Mouse (Mus musculus) myocyte (in vitro differentiated cells): ENCODE results near the gene P2rx4. TPM values are rescaled to one million over a fixed set of nuclear protein-coding genes. Genes with fewer than 3 reads are reported as not detected.
A peak's percentile ranks its signal among the peaks of the same experiment; 100 is the strongest.

ENCODE experiments used
- H3K27me3 ChIP-seq: one replicate; pipeline ENCODE4 v1.6.1; 2011; ENCODE audit not compliant: control insufficient read depth, insufficient read depth, insufficient read length
- H3K36me3 ChIP-seq: one replicate; pipeline ENCODE4 v1.6.1; 2011; ENCODE audit not compliant: control insufficient read depth, insufficient read depth
- H3K4me2 ChIP-seq: one replicate; pipeline ENCODE4 v1.6.1; 2011; ENCODE audit warnings: low read depth, control low read depth
- H3K4me3 ChIP-seq: one replicate; pipeline ENCODE4 v1.5.1; 2011; ENCODE audit warnings: mild to moderate bottlenecking, control low read depth, moderate library complexity
- H3K79me2 ChIP-seq: one replicate; pipeline ENCODE4 v1.6.1; 2011; ENCODE audit not compliant: control insufficient read depth, insufficient read depth
- H3ac ChIP-seq: one replicate; pipeline ENCODE4 v1.6.1; 2011; ENCODE audit not compliant: control insufficient read depth, insufficient read length
- CEBPB ChIP-seq: IDR thresholded peaks from 2 replicates; pipeline ENCODE4 v1.6.1; 2011; ENCODE audit warnings: mild to moderate bottlenecking, moderate library complexity; ENCODE audit not compliant: poor library complexity, insufficient read depth, severe bottlenecking
- E2F4 ChIP-seq: IDR thresholded peaks from one replicate; pipeline ENCODE4 v1.6.1; 2011; ENCODE audit warnings: mild to moderate bottlenecking, control low read depth, moderate library complexity; ENCODE audit not compliant: insufficient read depth
- MAX ChIP-seq: IDR thresholded peaks from one replicate; pipeline ENCODE4 v1.6.1; 2011; ENCODE audit warnings: low read depth, mild to moderate bottlenecking, control low read depth
- MYOD1 ChIP-seq, 3 experiments: IDR thresholded peaks; one replicate each; pipeline ENCODE4 v1.6.1; 2011; ENCODE audit warnings: control low read depth in 2 of 3, low read depth in 2 of 3, mild to moderate bottlenecking in 2 of 3, moderate library complexity in 1 of 3; ENCODE audit not compliant: insufficient read length in 2 of 3, control insufficient read depth in 1 of 3
- MYOG ChIP-seq, 3 experiments: IDR thresholded peaks; one replicate each; pipeline ENCODE4 v1.6.1; 2011; ENCODE audit warnings: control low read depth in 2 of 3, low read depth in 2 of 3, mild to moderate bottlenecking in 2 of 3; ENCODE audit not compliant: insufficient read length in 2 of 3, control insufficient read depth in 1 of 3, insufficient read depth in 1 of 3
- POLR2A ChIP-seq: IDR thresholded peaks from one replicate; pipeline ENCODE4 v1.6.1; 2011; ENCODE audit warnings: low read depth, mild to moderate bottlenecking, control low read depth, moderate library complexity; ENCODE audit not compliant: insufficient read length
- POLR2AphosphoS2 ChIP-seq: IDR thresholded peaks from one replicate; pipeline ENCODE4 v1.6.1; 2011; ENCODE audit warnings: low read depth, control low read depth; ENCODE audit not compliant: insufficient read length
- REST ChIP-seq: IDR thresholded peaks from one replicate; pipeline ENCODE4 v1.6.1; 2011; ENCODE audit warnings: mild to moderate bottlenecking, control low read depth, moderate library complexity; ENCODE audit not compliant: insufficient read depth, insufficient read length
- SRF ChIP-seq: IDR thresholded peaks from one replicate; pipeline ENCODE4 v1.6.1; 2011; ENCODE audit warnings: low read depth; ENCODE audit not compliant: control insufficient read depth, insufficient read length
- TCF12 ChIP-seq: IDR thresholded peaks from one replicate; pipeline ENCODE4 v1.6.1; 2011; ENCODE audit warnings: mild to moderate bottlenecking, control low read depth; ENCODE audit not compliant: poor library complexity, insufficient read depth, severe bottlenecking
- TCF3 ChIP-seq: IDR thresholded peaks from one replicate; pipeline ENCODE4 v1.6.1; 2011; ENCODE audit warnings: low read depth, control low read depth; ENCODE audit not compliant: insufficient read length
- USF1 ChIP-seq: IDR thresholded peaks from one replicate; pipeline ENCODE4 v1.6.1; 2011; ENCODE audit warnings: low read depth, mild to moderate bottlenecking, control low read depth, moderate library complexity
- polyA plus RNA-seq: library from polyadenylated mRNA; unstranded; fragments of >200 nt; fragmentation: generic; extraction: Trizol; gene quantifications from one replicate; pipeline ENCODE4 v1.2.1, GENCODE M21; 2012; ENCODE audit warnings: missing spikeins

The P2rx4 gene
- polyA plus RNA-seq, 1 experiment: 23.2 TPM

DNA sequence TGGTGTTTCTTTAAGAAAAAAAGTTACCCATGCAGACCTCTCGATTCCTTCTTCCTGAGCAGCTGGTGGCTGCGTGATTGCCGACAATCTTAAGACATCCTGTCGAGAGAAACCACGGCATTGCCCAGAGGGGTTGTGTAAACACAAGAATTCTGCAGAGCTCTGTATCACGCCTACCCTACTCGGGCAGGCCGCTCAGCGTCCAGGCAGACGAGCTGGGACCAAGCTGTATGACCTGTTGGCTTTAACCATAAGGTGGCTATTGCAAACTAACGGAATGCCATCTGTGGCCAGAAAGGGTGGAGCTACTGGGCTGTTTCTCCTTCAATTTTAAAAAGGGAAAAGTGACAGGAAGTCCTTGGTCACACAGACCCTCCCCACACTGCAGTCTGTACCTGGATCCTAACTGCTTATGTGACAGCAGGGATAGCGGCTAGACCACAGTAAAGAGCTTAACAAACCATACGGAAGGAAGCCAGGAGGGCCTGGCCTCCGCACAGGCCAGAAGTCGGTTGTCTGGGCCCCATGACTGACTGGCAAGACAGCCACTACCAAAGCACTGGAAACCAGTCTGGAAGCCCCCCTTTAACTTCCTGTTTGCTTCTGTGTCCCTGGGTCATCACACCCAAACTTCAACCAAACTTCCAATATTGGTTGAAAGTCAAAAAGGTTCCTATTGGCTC, 24.8 kb downstream of the P2rx4 start:
- no peak for TF ChIP-seq MYOD1 (IDR thresholded peaks at IDR 0.05; ENCODE audit: control insufficient read depth in 1 of 3, insufficient read length in 2 of 3, low read depth in 2 of 3)
- no peak for TF ChIP-seq USF1
- TF ChIP-seq SRF: no peak
- no peak for TF ChIP-seq MYOG (IDR thresholded peaks at IDR 0.05; ENCODE audit: control insufficient read depth in 1 of 3, insufficient read depth in 1 of 3, insufficient read length in 2 of 3, low read depth in 2 of 3)
- peak overlapping the region; percentile 15 for H3K4me2 ChIP-seq
- H3K4me3 ChIP-seq: no peak overlapping the region
- no peaks in the 10 kb centered on the region for H3K36me3 ChIP-seq
- H3K79me2 ChIP-seq: no peaks in the 10 kb centered on the region
- H3K27me3 ChIP-seq: no peaks in the 10 kb centered on the region
- H3ac ChIP-seq: no peak overlapping the region

DNA sequence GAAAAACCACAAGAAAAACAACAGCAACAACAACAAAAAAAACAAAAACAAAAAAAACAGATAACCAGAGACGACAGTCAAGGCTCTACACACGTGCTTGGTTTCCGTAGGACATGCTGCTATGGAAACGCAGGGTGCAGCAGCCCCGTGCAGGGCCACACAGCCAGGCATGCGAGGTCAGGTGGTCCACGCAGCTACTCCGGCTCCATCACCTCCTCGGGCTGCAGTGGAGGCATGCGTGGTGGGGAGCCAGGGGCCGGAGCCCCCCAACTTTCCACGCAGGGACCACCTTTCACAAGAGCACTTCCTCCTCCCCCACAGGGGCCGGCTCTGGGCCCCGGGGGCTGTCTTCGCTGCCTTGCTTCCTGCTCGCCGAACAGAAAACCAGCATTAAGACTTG, 26.5 kb downstream of the P2rx4 start:
- Histone ChIP-seq H3K36me3 (no peaks in the 10 kb centered on the region), H3ac (no peak overlapping the region), H3K79me2 (no peaks in the 10 kb centered on the region), H3K27me3 (no peaks in the 10 kb centered on the region), H3K4me2 (no peak overlapping the region), H3K4me3 (no peak overlapping the region)
- TF ChIP-seq POLR2A (no peak), USF1 (no peak), TCF3 (no peak), MYOD1 (IDR thresholded peaks at IDR 0.05; ENCODE audit: control insufficient read depth in 1 of 3, insufficient read length in 2 of 3, low read depth in 2 of 3) (no peak), TCF12 (no peak)

DNA sequence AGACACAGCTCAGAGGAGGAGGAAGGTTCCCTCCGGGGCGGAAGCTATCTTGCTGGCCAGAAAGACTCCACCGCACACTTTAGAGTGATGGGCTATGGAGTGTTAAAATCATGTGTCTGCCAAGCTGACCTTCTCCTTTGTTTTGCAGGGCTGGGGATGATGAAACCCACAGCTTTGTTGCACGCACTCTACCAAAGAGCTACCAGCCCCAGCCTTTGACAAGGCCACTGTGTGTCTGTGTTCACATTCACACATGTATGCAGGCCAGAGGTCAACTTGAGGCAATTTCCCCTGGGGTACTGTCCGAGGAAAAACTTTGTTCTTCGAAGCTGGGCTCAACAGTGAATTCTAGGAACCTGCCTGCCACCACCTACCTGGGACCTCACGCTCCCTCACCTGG, 28.5 kb downstream of the P2rx4 start:
- no peak overlapping the region for H3ac ChIP-seq
- H3K4me2 ChIP-seq: no peak overlapping the region
- no peaks in the 10 kb centered on the region for H3K27me3 ChIP-seq
- no peak overlapping the region for H3K4me3 ChIP-seq
- no peaks in the 10 kb centered on the region for H3K79me2 ChIP-seq
- H3K36me3 ChIP-seq: no peaks in the 10 kb centered on the region
- TF ChIP-seq USF1 (no peak), REST (no peak), MYOD1 (IDR thresholded peaks at IDR 0.05; ENCODE audit: control insufficient read depth in 1 of 3, insufficient read length in 2 of 3, low read depth in 2 of 3) (no peak), POLR2AphosphoS2 (no peak), MYOG (IDR thresholded peaks at IDR 0.05; ENCODE audit: control insufficient read depth in 1 of 3, insufficient read depth in 1 of 3, insufficient read length in 2 of 3, low read depth in 2 of 3) (no peak), TCF3 (no peak), TCF12 (no peak)

DNA sequence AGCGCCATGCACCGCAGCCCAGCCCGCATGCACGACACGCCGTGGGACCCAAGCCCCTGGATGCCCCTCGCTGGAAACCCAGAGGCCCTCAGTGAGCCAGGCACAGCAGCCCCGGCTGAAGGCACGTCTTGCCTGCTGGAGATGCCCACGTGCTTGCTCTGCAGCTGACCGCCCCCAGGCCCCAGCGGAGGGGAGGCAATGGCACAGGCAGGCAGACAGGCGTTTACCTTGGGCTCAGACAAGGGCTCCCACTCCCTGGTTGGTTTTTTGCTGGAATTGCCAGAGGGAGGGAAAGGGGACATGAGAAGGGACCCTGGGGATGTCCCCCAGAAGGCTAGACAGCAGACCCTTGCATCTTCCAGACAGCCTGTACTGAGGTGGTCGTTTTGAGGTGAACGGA, 29.4 kb downstream of the P2rx4 start:
- no peak overlapping the region for H3K4me2 ChIP-seq

DNA sequence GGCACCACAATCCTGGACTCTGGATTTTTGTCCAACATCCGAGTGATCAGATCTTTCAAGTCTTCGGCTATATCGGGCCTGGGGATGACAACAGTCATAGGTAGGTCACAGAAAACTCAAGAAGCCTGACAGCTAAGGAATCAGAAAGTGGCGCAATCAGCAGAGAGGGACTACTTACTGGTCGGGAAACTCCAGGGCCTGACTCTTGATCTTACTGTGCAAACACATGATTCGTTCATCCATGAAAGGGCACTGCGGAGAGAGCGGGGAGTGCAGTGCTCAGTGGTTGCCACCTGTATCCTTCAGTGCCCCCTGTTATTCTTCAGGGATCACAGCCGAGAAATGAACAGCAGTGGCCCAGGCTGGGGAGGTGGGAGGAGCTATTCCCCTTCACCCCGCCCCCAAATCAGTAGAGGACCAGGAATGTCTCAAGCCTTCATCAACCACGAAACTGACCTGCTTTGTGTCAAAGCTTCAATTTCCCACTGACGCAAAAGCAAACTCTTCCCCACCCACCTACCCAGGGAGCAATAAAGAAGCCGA, 36.6 kb downstream of the P2rx4 start:
- H3K4me2 ChIP-seq: no peak overlapping the region
- peaks cover 9% of the 10 kb centered on the region for H3K36me3 ChIP-seq
- no peaks in the 10 kb centered on the region for H3K27me3 ChIP-seq
- no peaks in the 10 kb centered on the region for H3K79me2 ChIP-seq
- TF ChIP-seq TCF12 (no peak), MYOD1 (IDR thresholded peaks at IDR 0.05; ENCODE audit: control insufficient read depth in 1 of 3, insufficient read length in 2 of 3, low read depth in 2 of 3) (no peak), MAX (no peak), CEBPB (no peak), POLR2AphosphoS2 (no peak), E2F4 (no peak), SRF (no peak)
- no peak overlapping the region for H3K4me3 ChIP-seq
- no peak overlapping the region for H3ac ChIP-seq

More for the DNA sequence above, 29.4 kb downstream of the P2rx4 start:
- H3K36me3 ChIP-seq: no peaks in the 10 kb centered on the region
- TF ChIP-seq CEBPB: no peak
- TF ChIP-seq POLR2AphosphoS2: no peak
- no peak for TF ChIP-seq TCF3
- TF ChIP-seq POLR2A: no peak
- no peak for TF ChIP-seq SRF
- no peak for TF ChIP-seq MAX
- no peak for TF ChIP-seq MYOG (IDR thresholded peaks at IDR 0.05; ENCODE audit: control insufficient read depth in 1 of 3, insufficient read depth in 1 of 3, insufficient read length in 2 of 3, low read depth in 2 of 3)
- TF ChIP-seq USF1: no peak
- no peak for TF ChIP-seq MYOD1 (IDR thresholded peaks at IDR 0.05; ENCODE audit: control insufficient read depth in 1 of 3, insufficient read length in 2 of 3, low read depth in 2 of 3)
- TF ChIP-seq E2F4: no peak
- TF ChIP-seq REST: no peak
- no peak for TF ChIP-seq TCF12
- H3ac ChIP-seq: no peak overlapping the region
- H3K27me3 ChIP-seq: no peaks in the 10 kb centered on the region
- no peaks in the 10 kb centered on the region for H3K79me2 ChIP-seq
- no peak overlapping the region for H3K4me3 ChIP-seq
